Mouse (Mus musculus) MN1 (cell line): ENCODE data around the gene Lpp.
"Not testable (repeated sequence)": the region's sequence is repeated elsewhere in the genome, so short reads cannot be mapped to it uniquely, and the experiment has no call there.

ENCODE experiments used
- DNase-seq: peaks from one replicate; pipeline ENCODE4 v3.0.0-alpha.2; 2016; ENCODE audit warnings: low spot score

The Lpp gene

DNA sequence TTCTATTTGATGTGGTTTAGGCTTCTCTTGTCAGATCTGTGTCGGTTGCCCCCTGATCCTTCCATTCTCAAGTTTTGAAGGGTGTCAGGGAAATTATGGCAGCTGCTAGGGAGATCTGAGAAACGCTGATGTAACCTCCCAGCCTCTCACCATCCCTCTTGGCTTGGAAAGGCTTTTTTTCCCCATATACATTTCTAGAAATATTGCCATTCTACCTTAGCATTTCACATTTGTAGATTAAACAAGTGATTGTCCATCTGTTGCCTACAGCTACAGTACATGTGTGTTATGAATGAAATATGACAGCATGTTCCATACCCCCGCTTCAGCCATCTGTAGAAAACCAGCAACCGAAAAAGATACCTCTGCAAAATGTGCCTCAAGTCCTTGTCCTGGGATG lies 589.5 kb downstream of the Lpp start:
- no peak for DNase-seq

DNA sequence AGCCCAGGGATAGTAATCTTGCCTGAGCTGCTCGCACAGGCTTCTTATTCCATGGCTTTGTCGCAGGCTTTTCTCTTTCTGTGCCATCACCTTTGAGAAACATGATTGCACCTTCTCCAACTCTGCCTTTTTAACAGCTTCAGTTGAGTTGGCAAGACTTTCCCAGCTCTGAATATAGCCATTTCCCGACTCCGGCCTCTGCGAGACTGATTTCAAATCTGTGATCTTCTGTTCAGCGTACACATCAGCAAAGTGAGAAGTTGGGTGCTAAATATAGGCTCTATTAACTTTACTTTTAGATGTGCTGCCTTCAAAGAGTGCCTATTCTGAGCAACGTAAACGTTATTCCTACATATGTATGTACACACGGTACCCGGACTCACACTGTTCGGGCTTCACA lies 597.0 kb downstream of the Lpp start:
- no peak for DNase-seq

DNA sequence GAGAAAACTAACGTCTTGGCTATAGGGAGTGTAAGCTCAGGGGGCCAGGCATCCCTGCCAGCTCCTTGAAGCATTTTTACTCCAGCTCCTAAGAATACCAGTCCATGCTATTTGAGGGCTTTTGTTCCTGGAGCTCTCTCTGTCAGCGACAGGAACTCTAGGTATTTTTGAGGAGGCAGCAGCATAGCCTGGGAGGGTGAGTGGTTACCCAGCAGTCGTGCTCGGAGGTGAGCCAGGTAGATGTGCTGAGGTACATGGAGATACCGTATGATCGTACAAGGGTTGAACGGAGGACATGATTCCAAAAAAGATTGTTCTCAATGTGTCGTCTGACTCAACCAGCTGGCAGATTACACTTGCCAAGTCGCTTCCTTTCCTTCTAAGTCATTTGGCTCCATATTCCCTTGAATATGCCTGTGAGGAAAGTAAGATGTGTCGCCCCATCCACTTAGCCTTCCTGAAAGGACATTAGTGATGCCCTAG lies 597.8 kb downstream of the Lpp start:
- DNase-seq: no peak

DNA sequence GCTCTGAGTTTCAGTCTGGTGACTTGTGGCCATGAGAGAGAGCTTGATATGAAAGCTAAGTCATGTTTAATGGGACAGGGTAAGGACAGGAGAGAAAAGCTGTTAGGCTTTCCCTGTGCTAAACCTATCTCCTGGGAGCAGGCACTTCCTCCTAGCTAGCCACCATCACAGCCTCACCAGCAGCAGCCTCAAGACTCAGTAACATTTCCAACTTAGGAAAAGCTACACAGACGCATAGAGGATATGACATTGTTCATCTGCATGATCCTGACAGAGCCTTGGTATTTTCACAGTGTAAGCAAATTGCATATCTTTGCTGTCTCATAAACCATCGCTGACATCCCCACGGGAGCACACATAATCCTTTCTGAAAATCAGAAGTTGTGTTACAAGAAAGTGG lies 598.7 kb downstream of the Lpp start:
- no peak for DNase-seq

DNA sequence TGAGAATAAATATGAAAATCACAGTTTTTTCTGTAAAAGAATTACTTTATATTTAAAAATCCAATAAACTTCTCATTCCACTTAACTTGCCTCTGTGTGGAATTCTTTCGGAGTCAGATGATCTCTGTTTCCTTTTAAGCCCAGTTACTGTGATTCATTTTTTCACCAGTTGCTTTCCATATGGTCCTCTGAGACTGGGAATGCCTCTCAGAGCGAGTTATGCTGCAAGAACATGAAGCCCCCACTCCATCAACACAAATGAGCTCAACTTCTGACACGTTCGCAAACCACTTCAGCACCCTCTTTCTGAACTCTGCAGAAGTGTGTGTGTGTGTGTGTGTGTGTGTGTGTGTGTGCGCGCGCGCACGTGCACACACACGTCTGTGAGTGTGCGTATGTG lies 599.2 kb downstream of the Lpp start:
- DNase-seq: no peak

DNA sequence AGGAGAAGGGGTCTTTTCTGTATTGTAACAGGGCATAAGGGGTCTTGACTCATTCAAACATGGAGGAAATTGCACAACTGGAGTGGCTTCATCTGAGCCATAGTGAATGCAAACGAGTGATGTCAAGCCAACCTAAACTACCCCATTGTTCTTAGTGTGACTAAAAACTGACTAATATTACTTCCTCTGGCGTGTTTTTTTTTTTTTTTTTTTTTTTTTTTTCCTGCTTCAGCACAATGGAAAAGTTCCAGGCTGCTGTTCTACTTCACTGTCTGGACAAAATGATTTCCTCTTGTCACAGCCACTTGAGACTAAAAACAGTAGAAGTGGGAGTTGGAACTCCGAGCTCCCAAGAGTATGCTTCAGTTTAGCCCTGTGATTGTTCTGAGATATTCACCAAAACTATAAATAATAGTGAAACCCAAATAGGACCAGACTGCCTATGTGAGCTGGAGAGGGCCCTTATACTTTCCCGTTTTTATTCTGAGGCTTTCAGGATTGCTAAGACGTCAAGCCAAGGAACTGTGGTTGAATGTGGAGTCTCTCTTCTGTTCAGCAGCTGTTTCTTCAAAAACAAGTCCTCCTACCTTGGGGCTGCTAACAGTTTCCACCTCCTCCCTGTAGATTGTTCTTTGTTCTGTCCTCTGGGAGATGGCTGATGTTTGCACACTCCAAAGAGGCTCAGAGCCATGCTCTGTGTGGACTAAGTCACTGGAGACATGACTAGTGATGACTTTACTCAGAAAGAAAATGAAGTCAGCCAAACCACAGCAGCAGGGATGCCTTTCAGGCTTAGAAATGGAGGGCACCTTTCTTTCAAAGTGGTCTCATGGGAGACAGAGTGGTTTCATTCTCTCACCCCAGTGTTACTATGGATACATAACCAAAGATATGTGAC lies 617.9 kb downstream of the Lpp start:
- no peak for DNase-seq

DNA sequence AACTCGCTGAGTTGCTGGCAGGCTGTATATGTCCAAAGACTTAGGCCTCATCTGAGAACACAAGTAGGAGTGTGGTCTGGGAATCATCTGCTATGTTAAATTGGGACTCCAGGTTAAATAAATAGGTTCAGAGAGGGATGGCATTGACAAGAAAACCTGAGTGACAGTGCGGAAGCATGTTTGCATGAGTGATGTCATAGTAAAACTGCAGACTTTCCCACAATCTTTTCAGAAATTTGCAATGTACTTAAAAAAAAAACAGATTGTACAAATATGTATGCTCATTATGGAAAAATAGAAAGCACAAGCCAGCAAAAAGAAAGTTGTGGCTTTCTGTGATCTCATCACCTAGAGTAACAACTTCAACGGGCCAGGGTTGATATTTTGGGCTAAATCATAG lies 619.6 kb downstream of the Lpp start:
- DNase-seq: no peak

DNA sequence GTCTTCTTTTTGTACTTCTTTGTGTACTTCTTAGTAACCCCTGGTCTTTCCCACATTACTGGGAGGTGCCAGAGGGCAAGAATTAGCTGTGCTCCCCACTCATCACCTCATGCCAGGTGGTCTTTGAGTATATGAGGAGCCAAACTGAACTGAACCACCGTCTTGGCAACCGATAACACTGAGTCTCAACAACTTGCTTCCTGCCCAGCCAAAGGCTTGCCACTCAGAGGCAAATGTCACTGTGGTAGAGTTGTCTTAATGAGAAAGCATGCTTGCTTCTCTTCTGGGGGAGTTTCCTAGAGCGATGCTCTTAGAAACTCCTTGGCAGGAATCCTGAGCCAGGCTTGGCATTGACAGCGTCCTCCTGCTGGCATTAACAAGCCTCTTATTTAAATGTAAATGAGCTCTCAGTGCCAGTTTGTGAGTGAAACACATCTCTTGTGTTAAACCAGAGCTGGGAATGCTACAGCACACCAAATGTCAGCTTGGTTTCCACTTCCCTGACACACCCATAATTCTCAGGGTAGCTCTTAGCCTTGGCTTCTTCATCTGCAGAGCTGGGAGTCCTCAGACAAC lies 623.0 kb downstream of the Lpp start:
- DNase-seq: no peak

DNA sequence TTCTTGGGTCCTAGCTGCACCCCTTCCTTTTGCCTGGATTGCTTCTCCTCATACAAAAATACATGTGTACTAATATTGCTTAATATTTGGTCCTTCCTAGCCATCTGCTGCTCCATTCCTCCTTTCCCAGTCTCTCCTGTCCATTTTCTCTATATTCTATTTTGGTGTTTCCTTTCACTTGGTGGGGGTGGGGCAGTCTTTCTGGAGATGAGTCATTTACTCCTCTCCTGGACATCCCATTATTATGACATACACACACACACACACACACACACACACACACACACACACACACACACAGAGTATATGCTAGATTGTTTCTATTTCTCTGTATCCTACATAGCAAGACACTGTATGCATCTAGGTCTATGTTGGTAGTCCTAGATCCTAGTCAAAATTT lies 623.7 kb downstream of the Lpp start:
- no peak for DNase-seq

DNA sequence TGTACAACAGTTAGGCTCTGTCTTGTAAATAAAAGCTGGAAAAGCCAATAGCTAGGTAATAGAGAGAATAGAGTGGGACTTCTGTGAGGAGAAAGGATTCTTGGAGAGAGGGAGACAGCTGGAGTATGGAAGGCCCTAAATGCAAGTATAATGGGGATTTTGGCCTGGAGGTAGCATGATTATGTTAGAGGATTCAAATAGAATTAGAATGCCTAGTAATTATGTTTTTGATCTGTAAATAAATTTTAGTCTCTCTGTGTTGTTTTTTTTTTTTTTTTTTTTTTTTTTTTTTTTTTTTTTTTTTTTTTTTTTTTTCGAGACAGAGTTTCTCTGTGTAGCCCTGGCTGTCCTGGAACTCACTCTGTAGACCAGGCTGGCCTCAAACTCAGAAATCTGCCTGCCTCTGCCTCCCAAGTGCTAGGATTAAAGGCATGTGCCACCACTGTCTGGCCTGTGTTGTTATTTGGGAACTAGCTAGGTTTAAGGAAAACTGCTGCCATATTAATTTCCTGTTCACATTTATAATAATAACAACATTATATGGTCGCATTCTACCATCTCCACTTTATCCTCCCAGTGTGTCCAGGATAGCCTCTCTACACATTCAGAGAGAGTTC lies 628.5 kb downstream of the Lpp start:
- not testable (repeated sequence) for DNase-seq

DNA sequence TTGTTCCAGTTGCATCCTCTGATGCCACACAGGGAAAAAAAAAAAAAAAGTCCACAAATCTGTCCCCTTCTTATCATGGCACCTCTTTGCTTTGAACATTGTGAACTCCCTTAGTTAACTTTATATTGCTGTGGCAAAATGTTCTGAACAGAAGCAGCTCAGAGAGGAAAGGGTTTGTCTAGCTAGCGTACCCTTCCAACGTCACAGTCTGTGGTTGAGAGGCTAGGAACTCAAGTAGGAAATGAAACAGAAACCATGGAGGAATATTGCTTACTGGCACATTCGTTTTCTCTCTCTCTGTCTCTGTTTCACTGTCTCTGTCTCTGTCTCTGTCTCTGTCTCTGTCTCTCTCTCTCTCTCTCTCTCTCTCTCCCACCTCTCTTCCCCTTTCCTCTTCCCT lies 631.3 kb downstream of the Lpp start:
- no peak for DNase-seq

DNA sequence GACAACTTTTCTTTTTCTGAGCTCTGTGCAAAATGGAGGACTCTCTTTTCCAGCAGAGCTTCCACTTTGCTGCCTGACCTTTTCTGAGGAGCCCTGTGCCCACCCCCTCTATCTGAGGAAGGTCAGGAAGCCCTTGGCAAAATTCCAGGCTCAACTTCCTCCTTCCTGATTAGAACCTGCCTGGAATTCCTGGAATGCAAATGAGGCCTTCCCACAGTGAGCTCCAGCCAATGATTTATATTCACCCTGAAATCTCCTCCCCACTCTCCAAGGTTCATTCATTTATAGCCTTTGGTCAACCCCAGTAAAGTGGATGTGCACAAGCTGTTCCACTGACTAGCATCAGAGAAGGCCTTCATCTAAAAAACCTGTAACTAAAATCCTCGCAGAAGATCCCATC lies 632.9 kb downstream of the Lpp start:
- no peak for DNase-seq

DNA sequence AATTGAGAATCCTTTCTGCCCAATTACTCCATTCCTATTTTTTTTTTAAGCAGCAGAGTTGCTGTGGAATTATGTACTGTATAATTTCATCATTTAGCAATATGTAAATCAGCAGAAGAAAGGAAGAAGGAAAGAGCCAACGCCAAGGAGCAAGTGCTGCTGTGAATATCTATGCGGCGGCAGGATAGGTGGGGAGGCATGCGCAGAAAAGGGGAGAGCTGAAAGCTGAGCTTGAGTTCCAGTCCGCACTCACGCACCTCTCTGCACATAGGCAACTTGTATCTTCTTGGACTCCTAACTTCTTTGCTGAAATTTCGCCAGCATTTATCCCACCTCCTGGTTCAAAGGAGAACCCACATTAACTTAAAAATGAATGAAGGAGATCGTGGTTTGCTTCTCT lies 636.2 kb downstream of the Lpp start:
- no peak for DNase-seq

DNA sequence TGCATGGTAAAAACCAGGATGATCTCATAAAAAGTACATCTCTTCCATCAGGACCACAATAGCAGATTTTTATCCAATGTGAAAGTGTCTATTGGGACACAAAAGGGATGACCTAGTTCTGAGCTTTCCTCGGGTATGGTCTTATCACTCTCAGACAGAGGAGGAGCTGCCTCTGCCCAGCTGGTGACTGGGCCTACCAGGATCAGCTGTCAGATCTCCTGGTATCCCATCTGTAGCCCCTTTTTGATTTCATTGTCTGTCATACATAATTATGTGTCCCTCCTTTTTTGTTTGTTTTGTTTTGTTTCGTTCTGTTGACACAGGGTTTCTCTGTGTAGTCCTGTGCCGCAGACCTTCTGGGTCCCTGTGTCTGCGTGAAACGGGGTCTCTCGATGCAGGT lies 644.1 kb downstream of the Lpp start:
- no peak for DNase-seq

DNA sequence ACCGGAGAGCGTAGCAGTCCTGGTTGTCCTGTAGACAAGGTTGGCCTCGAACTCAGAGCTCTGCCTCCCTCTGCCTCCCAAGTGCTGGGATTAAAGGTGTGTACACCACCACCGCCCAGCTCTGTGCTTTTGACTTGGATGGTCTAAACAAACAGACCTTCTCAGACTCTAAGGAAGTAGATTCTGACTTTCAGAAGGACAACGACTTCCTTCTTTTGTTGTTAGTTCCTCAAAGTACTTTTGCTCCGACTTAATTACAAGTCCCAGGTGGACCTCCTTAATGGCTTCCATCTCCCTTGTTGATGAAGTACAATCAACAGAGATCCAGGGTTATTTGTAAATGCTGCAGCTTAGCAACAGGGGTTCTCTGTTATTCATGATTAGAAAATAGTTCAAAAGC lies 645.2 kb downstream of the Lpp start:
- DNase-seq: no peak

DNA sequence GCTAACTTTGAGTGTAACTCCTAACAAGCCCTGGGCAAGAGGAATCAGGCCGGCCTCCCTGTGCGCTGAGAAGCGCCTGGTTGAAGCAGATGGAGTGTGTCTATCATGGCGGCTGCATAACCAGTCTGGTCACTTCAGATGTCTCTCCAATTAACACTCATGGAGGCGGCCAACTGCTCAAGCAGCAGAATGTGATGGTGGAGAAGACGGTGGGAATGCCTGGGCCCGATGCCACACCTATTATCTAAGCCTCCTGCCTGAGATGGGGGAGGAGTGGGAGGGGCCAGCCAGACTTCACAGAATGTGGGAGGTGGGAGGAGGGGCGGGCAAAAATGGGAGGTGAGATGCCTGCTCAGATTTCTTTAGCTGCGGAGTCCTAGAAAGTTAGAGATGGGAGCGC lies 646.6 kb downstream of the Lpp start:
- no peak for DNase-seq

DNA sequence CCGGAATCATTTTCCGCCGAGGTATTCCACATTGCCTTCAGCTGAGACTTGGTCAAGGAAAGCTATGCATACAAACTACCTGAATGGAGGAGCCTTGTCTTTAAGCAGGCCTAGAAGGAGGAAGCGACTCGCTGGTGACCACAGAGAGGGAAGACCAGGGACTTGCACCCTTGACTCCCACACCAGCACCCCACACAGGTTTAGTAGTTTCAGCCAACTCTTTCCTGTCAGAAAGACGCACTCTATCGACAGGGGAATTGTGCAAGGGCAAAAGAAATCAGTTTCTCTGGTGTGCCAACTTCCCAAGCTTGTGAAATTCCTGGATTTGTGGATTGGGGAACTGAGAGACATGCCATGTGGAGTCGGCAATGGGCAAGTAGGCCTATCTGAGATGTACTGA lies 647.9 kb downstream of the Lpp start:
- DNase-seq: no peak

DNA sequence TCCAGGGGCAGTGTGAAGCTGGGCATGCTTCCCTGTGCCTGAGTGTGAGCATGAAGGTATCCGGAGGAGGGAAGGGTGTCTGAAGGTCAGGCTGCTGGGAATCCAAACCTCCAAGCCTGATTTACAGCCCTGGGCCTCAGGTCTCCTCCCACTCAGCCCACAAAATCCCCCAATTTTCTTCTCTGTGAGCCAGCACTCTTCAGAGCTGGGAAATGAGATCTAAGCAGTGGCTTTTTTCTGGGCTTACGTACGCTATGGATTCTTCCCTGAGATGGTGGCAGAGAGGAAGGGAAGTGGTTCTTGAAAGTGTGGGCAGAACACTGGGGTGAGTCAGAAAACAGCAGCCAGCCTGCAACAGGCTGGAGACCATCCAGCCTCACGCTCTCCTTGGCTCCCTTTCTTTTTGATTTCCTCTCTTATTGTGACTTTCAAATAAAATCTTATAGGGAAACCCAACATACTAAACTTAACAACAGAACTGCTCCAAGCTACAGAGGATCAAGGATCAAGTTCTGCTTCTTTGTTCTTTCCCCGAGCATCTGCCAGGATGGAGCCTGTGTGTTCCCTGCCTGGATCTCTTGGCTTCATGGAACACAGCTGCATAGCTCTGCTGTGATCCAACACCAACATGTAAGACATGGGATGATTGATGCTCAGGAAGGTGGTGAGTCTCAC lies 648.7 kb downstream of the Lpp start:
- DNase-seq: no peak
